Mouse (Mus musculus): ENCODE measurements at regions not wholly inside any gene's neighbourhood (a gene's known extent, or its start where the extent isn't known, plus 50 kb on each side); places are given as distances from the start of the nearest gene placed in this dataset.

- ATAC-seq (ENCODE audit: low TSS enrichment), result no peak
These were observed 1490.9 kb upstream of the Slc39a10 start for GRCm38 (mm10) chr1:48383590-48383989.

- no peak for ATAC-seq (ENCODE audit: low TSS enrichment)
These were observed 1487.5 kb upstream of the Slc39a10 start for GRCm38 (mm10) chr1:48380139-48380538.

- ATAC-seq (ENCODE audit: low TSS enrichment), result no peak
These were observed 1458.8 kb upstream of the Slc39a10 start for GRCm38 (mm10) chr1:48351416-48351815.

- 0 out of 2 replicates have a peak, but pooled peaks have one; percentile 13 for ATAC-seq (ENCODE audit: low TSS enrichment)
These were observed 1450.3 kb upstream of the Slc39a10 start for GRCm38 (mm10) chr1:48342963-48343362.
